26 mouse cellular contexts compared by ENCODE assay signal in genomic region chr1:91605632-91606031, GRCm38 (mm10).
A peak's percentile ranks its signal among the peaks of the same experiment; 100 is the strongest.
DNase-seq lines count a peak whose midpoint lies in the region; ATAC-seq and TF ChIP-seq lines count a peak whose summit lies in the region.
"Had no signal": no experiment of that assay in that cellular context is flagged by ENCODE, and none has a peak within 500 bp of the region (broad histone marks: within the 10 kb centered on the region; RNA-seq: fewer than 3 reads in every experiment).

No protein-coding gene starts in this region.

- TF ChIP-seq CTCF in lung, postnatal 0 days (IDR thresholded peaks at IDR 0.05) = no peak

- DNase-seq in forebrain, embryonic 10.5 days (ENCODE audit: extremely low spot score, low spot score) = no peak
- DNase-seq in embryonic facial prominence, embryonic 10.5 days (ENCODE audit: low spot score) = no peak
- no peak for DNase-seq in cerebellum, postnatal 10 days
- no peak for DNase-seq in lung, postnatal 0 days (ENCODE audit: low spot score)
- DNase-seq in cerebellum, adult 9-10 months = no peak
- DNase-seq: adrenal gland, adult 2 months; adrenal gland, postnatal 36 days; cerebellum, adult 18-20 months; cerebellum, postnatal 36 days; gastrocnemius, postnatal 14 days; kidney, adult 2 months; kidney, postnatal 4 days; liver, embryonic 13.5 days; lung, adult 2 months; lung, postnatal 14 days; thymus, postnatal 14 days had no signal

- ATAC-seq in forebrain, embryonic 13.5 days = no peak
- ATAC-seq in embryonic facial prominence, embryonic 15.5 days (ENCODE audit: insufficient number of reproducible peaks, low FRiP score, low TSS enrichment, low read depth) = no peak
- peak; percentile 49 for ATAC-seq in limb, embryonic 13.5 days (ENCODE audit: low FRiP score, low read depth)
- no peak for ATAC-seq in lung, postnatal 0 days
- ATAC-seq: activated CD4-positive, CD25-positive, alpha-beta regulatory T cell, adult 4 months; hindbrain, embryonic 16.5 days; intestine, embryonic 15.5 days had no signal

- 76% methylated on average over 14 of the region's 14 CpGs for WGBS in forebrain, embryonic 10.5 days
- WGBS in forebrain, embryonic 13.5 days = 72% methylated on average over 14 of the region's 14 CpGs
- 65% methylated on average over 14 of the region's 14 CpGs for WGBS in embryonic facial prominence, embryonic 10.5 days
- whole genome bisulfite sequencing in embryonic facial prominence, embryonic 15.5 days = 30% methylated on average over 14 of the region's 14 CpGs
- 13% methylated on average over 14 of the region's 14 CpGs for WGBS in limb, embryonic 13.5 days
- WGBS in lung, postnatal 0 days = 69% methylated on average over 14 of the region's 14 CpGs

- no peak for TF ChIP-seq EP300 in lung, postnatal 0 days (IDR thresholded peaks at IDR 0.05)

- peak overlapping the region; percentile 30; the same call in 1 of the 2 replicates for H3K27ac ChIP-seq in forebrain, embryonic 10.5 days
- H3K27ac ChIP-seq in forebrain, embryonic 13.5 days = no peak overlapping the region
- peak overlapping the region; percentile 4; the same call in 1 of the 2 replicates for H3K27ac ChIP-seq in embryonic facial prominence, embryonic 10.5 days (replicated peaks)
- peak overlapping the region; percentile 40; the same call in 1 of the 2 replicates for H3K27ac ChIP-seq in embryonic facial prominence, embryonic 15.5 days (replicated peaks)
- H3K27ac ChIP-seq in limb, embryonic 13.5 days = peak overlapping the region; percentile 52
- H3K27ac ChIP-seq in lung, postnatal 0 days (ENCODE audit: low read length) = no peak overlapping the region
- H3K27ac ChIP-seq: heart, embryonic 15.5 days; intestine, embryonic 15.5 days; kidney, postnatal 0 days; liver, embryonic 13.5 days; neural tube, embryonic 13.5 days; stomach, embryonic 15.5 days had no signal

- H3K36me3 ChIP-seq in forebrain, embryonic 10.5 days (replicated peaks) = no peaks in the 10 kb centered on the region
- H3K36me3 ChIP-seq in forebrain, embryonic 13.5 days (ENCODE audit: poor library complexity, severe bottlenecking) = no peaks in the 10 kb centered on the region
- no peaks in the 10 kb centered on the region for H3K36me3 ChIP-seq in embryonic facial prominence, embryonic 10.5 days (replicated peaks)
- no peaks in the 10 kb centered on the region for H3K36me3 ChIP-seq in embryonic facial prominence, embryonic 15.5 days
- no peaks in the 10 kb centered on the region for H3K36me3 ChIP-seq in limb, embryonic 13.5 days
- no peaks in the 10 kb centered on the region for H3K36me3 ChIP-seq in lung, postnatal 0 days (ENCODE audit: insufficient read depth, low read length)
- H3K36me3 ChIP-seq: heart, embryonic 15.5 days; intestine, embryonic 15.5 days; liver, embryonic 13.5 days; neural tube, embryonic 13.5 days; stomach, embryonic 15.5 days had no signal

- no peak overlapping the region for H3K9ac ChIP-seq in forebrain, embryonic 13.5 days
- H3K9ac ChIP-seq in embryonic facial prominence, embryonic 15.5 days = no peak overlapping the region
- H3K9ac ChIP-seq in limb, embryonic 13.5 days = no peak overlapping the region
- no peak overlapping the region for H3K9ac ChIP-seq in lung, postnatal 0 days (replicated peaks; ENCODE audit: low read depth)
- H3K9ac ChIP-seq: heart, embryonic 15.5 days; intestine, embryonic 15.5 days; liver, embryonic 13.5 days; neural tube, embryonic 13.5 days; stomach, embryonic 15.5 days had no signal

- no peaks in the 10 kb centered on the region for H3K27me3 ChIP-seq in forebrain, embryonic 10.5 days (ENCODE audit: poor library complexity, severe bottlenecking)
- H3K27me3 ChIP-seq in forebrain, embryonic 13.5 days = no peaks in the 10 kb centered on the region
- H3K27me3 ChIP-seq in embryonic facial prominence, embryonic 10.5 days (replicated peaks; ENCODE audit: low read depth, poor library complexity, severe bottlenecking) = no peaks in the 10 kb centered on the region
- H3K27me3 ChIP-seq in embryonic facial prominence, embryonic 15.5 days = no peaks in the 10 kb centered on the region
- peaks cover 33% of the 10 kb centered on the region for H3K27me3 ChIP-seq in limb, embryonic 13.5 days
- H3K27me3 ChIP-seq in lung, postnatal 0 days (replicated peaks; ENCODE audit: insufficient read depth, low read length) = no peaks in the 10 kb centered on the region
- H3K27me3 ChIP-seq: heart, embryonic 15.5 days; intestine, embryonic 15.5 days; liver, embryonic 13.5 days; neural tube, embryonic 13.5 days; stomach, embryonic 15.5 days had no signal

- H3K4me2 ChIP-seq in forebrain, embryonic 13.5 days = no peak overlapping the region
- no peak overlapping the region for H3K4me2 ChIP-seq in embryonic facial prominence, embryonic 15.5 days (replicated peaks)
- peak overlapping the region; percentile 23; the same call in 1 of the 2 replicates for H3K4me2 ChIP-seq in limb, embryonic 13.5 days (replicated peaks)
- no peak overlapping the region for H3K4me2 ChIP-seq in lung, postnatal 0 days (replicated peaks; ENCODE audit: low read depth, low read length)
- H3K4me2 ChIP-seq: heart, embryonic 15.5 days; intestine, embryonic 15.5 days; liver, embryonic 13.5 days; neural tube, embryonic 13.5 days; stomach, embryonic 15.5 days had no signal

- no peak overlapping the region for H3K4me3 ChIP-seq in forebrain, embryonic 10.5 days
- H3K4me3 ChIP-seq in forebrain, embryonic 13.5 days = no peak overlapping the region
- H3K4me3 ChIP-seq in embryonic facial prominence, embryonic 10.5 days = no peak overlapping the region
- no peak overlapping the region for H3K4me3 ChIP-seq in embryonic facial prominence, embryonic 15.5 days (replicated peaks)
- no peak overlapping the region for H3K4me3 ChIP-seq in limb, embryonic 13.5 days
- no peak overlapping the region for H3K4me3 ChIP-seq in lung, postnatal 0 days (ENCODE audit: low read depth, low read length)
- H3K4me3 ChIP-seq: heart, embryonic 15.5 days; intestine, embryonic 15.5 days; liver, embryonic 13.5 days; neural tube, embryonic 13.5 days; stomach, embryonic 15.5 days had no signal

- H3K4me1 ChIP-seq in forebrain, embryonic 10.5 days = peaks cover 23% of the 10 kb centered on the region
- H3K4me1 ChIP-seq in forebrain, embryonic 13.5 days = peaks cover 14% of the 10 kb centered on the region
- H3K4me1 ChIP-seq in embryonic facial prominence, embryonic 10.5 days = peaks cover 27% of the 10 kb centered on the region
- peaks cover 29% of the 10 kb centered on the region for H3K4me1 ChIP-seq in embryonic facial prominence, embryonic 15.5 days
- H3K4me1 ChIP-seq in limb, embryonic 13.5 days = peaks cover 68% of the 10 kb centered on the region
- H3K4me1 ChIP-seq in lung, postnatal 0 days (ENCODE audit: insufficient read depth, low read depth, low read length) = no peaks in the 10 kb centered on the region
- H3K4me1 ChIP-seq: intestine, embryonic 15.5 days; liver, embryonic 13.5 days had no signal

- H3K9me3 ChIP-seq in forebrain, embryonic 10.5 days = no peaks in the 10 kb centered on the region
- no peaks in the 10 kb centered on the region for H3K9me3 ChIP-seq in forebrain, embryonic 13.5 days (replicated peaks)
- no peaks in the 10 kb centered on the region for H3K9me3 ChIP-seq in embryonic facial prominence, embryonic 10.5 days
- no peaks in the 10 kb centered on the region for H3K9me3 ChIP-seq in embryonic facial prominence, embryonic 15.5 days (replicated peaks)
- no peaks in the 10 kb centered on the region for H3K9me3 ChIP-seq in limb, embryonic 13.5 days
- H3K9me3 ChIP-seq in lung, postnatal 0 days (ENCODE audit: low read length) = no peaks in the 10 kb centered on the region
- H3K9me3 ChIP-seq: heart, embryonic 15.5 days; intestine, embryonic 15.5 days; liver, embryonic 13.5 days; neural tube, embryonic 13.5 days; stomach, embryonic 15.5 days had no signal

Comparison
In these comparisons a context has a peak if more than half of its experiments do, and no peak if none do; other contexts are left out.
1. H3K27ac ChIP-seq: peak in forebrain, embryonic 10.5 days (single experiment), embryonic facial prominence, embryonic 10.5 days (single experiment), embryonic facial prominence, embryonic 15.5 days (single experiment) and limb, embryonic 13.5 days (single experiment); none in forebrain, embryonic 13.5 days (single experiment) and lung, postnatal 0 days (single experiment).